Mouse (Mus musculus): ENCODE measurements around the gene Scgb2b19. TPM values are rescaled to one million over a fixed set of nuclear protein-coding genes. Genes with fewer than 3 reads are reported as not detected.
"Not testable (repeated sequence)": the region's sequence is repeated elsewhere in the genome, so short reads cannot be mapped to it uniquely, and the experiment has no call there.

The Scgb2b19 gene
- not detected for total RNA-seq (2021)
- long read RNA-seq, experiment 1 = 0 reads
- long read RNA-seq, experiment 2 = 0 reads

GRCm38 (mm10) chr7:33280238-33280637 lies at the start of gene Scgb2b19:
Scgb2b19 (minus strand) TSS chr7:33280338.
- H3K4me3 ChIP-seq; DNase-seq; H3K27ac ChIP-seq; intact Hi-C loops (cut with DNase I): not testable (repeated sequence)

GRCm38 (mm10) chr7:33286991-33287390 lies 6.9 kb upstream of the Scgb2b19 start, which contains the start of gene Scgb1b19:
Scgb1b19 (plus strand) TSS chr7:33287291.
- intact Hi-C loops (cut with DNase I); H3K27ac ChIP-seq; DNase-seq; H3K4me3 ChIP-seq: not testable (repeated sequence)

Other genes with a start within 250 kb of the Scgb2b19 start
- not detected for gene Scgb2b17, start 223.8 kb downstream of the Scgb2b19 start, total RNA-seq (2021)
- not detected for gene Scgb1b17, start 216.9 kb downstream of the Scgb2b19 start, total RNA-seq (2021)
- not detected for gene Scgb2b18, start 106.5 kb downstream of the Scgb2b19 start, total RNA-seq (2021)
- not detected for gene Scgb1b18, start 94.8 kb downstream of the Scgb2b19 start, total RNA-seq (2021)
- not detected for gene Scgb1b19, start 7.0 kb upstream of the Scgb2b19 start, total RNA-seq (2021)
- not detected for gene Scgb2b20, start 86.0 kb upstream of the Scgb2b19 start, total RNA-seq (2021)
- gene Scgb1b20, start 92.9 kb upstream of the Scgb2b19 start, total RNA-seq (2021) = not detected
- not detected for gene Scgb2b21, start 240.1 kb upstream of the Scgb2b19 start, total RNA-seq (2021)